Mouse (Mus musculus) kidney, adult 2 months (tissue): Measurements from ENCODE around the gene Dhcr24.

Experiments used
- CTCF ChIP-seq: fragments of 200-500 bp; conservative IDR thresholded peaks from 2 replicates; pipeline ENCODE4 v1.5.1; 2011; ENCODE audit warnings: low read depth, mild to moderate bottlenecking, control low read depth, low read length, moderate library complexity, mixed read lengths; ENCODE audit not compliant: insufficient read depth, insufficient read length
- POLR2A ChIP-seq: fragments of 200-500 bp; IDR thresholded peaks from one replicate; pipeline ENCODE4 v1.6.1; 2011; ENCODE audit warnings: low read depth, low read length, control low read depth

- TF ChIP-seq CTCF (peak; percentile 52), POLR2A (no peak)
Measured at GRCm38 (mm10) chr4:106596200-106596599, 35.4 kb downstream of the Dhcr24 start.
